Mouse (Mus musculus): ENCODE results near the gene Acp6.

Acp6 gene

GRCm38 (mm10) chr3:97167126-97167525 is 8.5 kb downstream of the Acp6 start:
- Histone ChIP-seq H3K36me3 (ENCODE audit: control insufficient read depth, insufficient read depth, low read length, poor library complexity, severe bottlenecking) (peaks cover 1% of the 10 kb centered on the region; the same call in 1 of the 2 replicates), H3K27me3 (ENCODE audit: control insufficient read depth, insufficient read depth, low read length, poor library complexity, severe bottlenecking) (no peaks in the 10 kb centered on the region)
- DNase-seq (ENCODE audit: low read depth, low spot score) = no peak

GRCm38 (mm10) chr3:97171531-97171930 is 13.0 kb downstream of the Acp6 start:
- peaks cover 2% of the 10 kb centered on the region; the same call in 1 of the 2 replicates for H3K36me3 ChIP-seq (ENCODE audit: control insufficient read depth, insufficient read depth, low read length, poor library complexity, severe bottlenecking)
- DNase-seq (ENCODE audit: low read depth, low spot score) = no peak
- no peaks in the 10 kb centered on the region for H3K27me3 ChIP-seq (ENCODE audit: control insufficient read depth, insufficient read depth, low read length, poor library complexity, severe bottlenecking)

- Histone ChIP-seq H3K36me3 (ENCODE audit: control insufficient read depth, insufficient read depth, low read length, poor library complexity, severe bottlenecking) (peaks cover 2% of the 10 kb centered on the region; the same call in 1 of the 2 replicates), H3K27me3 (ENCODE audit: control insufficient read depth, insufficient read depth, low read length, poor library complexity, severe bottlenecking) (no peaks in the 10 kb centered on the region)
- no peak for DNase-seq (ENCODE audit: low read depth, low spot score)
These were observed 13.7 kb downstream of the Acp6 start for GRCm38 (mm10) chr3:97172231-97172630.

GRCm38 (mm10) chr3:97172632-97173031 is 14.1 kb downstream of the Acp6 start:
- DNase-seq (ENCODE audit: low read depth, low spot score) = no peak
- H3K36me3 ChIP-seq (ENCODE audit: control insufficient read depth, insufficient read depth, low read length, poor library complexity, severe bottlenecking) = peaks cover 2% of the 10 kb centered on the region; the same call in 1 of the 2 replicates
- no peaks in the 10 kb centered on the region for H3K27me3 ChIP-seq (ENCODE audit: control insufficient read depth, insufficient read depth, low read length, poor library complexity, severe bottlenecking)

GRCm38 (mm10) chr3:97178885-97179284 is 20.3 kb downstream of the Acp6 start:
- Histone ChIP-seq H3K36me3 (ENCODE audit: control insufficient read depth, insufficient read depth, low read length, poor library complexity, severe bottlenecking) (no peaks in the 10 kb centered on the region), H3K27me3 (ENCODE audit: control insufficient read depth, insufficient read depth, low read length, poor library complexity, severe bottlenecking) (no peaks in the 10 kb centered on the region)
- DNase-seq (ENCODE audit: low read depth, low spot score) = no peak

GRCm38 (mm10) chr3:97180527-97180926 is 21.9 kb downstream of the Acp6 start:
- Histone ChIP-seq H3K36me3 (ENCODE audit: control insufficient read depth, insufficient read depth, low read length, poor library complexity, severe bottlenecking) (no peaks in the 10 kb centered on the region), H3K27me3 (ENCODE audit: control insufficient read depth, insufficient read depth, low read length, poor library complexity, severe bottlenecking) (no peaks in the 10 kb centered on the region)
- DNase-seq (ENCODE audit: low read depth, low spot score) = no peak

GRCm38 (mm10) chr3:97183810-97184209 is 25.2 kb downstream of the Acp6 start:
- peak; percentile 62 for DNase-seq (ENCODE audit: low read depth, low spot score)
- no peaks in the 10 kb centered on the region for H3K36me3 ChIP-seq (ENCODE audit: control insufficient read depth, insufficient read depth, low read length, poor library complexity, severe bottlenecking)
- H3K27me3 ChIP-seq (ENCODE audit: control insufficient read depth, insufficient read depth, low read length, poor library complexity, severe bottlenecking) = no peaks in the 10 kb centered on the region

GRCm38 (mm10) chr3:97185098-97185860 is 26.7 kb downstream of the Acp6 start:
- DNase-seq (ENCODE audit: low read depth, low spot score) = peak; percentile 67
- H3K36me3 ChIP-seq (ENCODE audit: control insufficient read depth, insufficient read depth, low read length, poor library complexity, severe bottlenecking) = no peaks in the 10 kb centered on the region
- no peaks in the 10 kb centered on the region for H3K27me3 ChIP-seq (ENCODE audit: control insufficient read depth, insufficient read depth, low read length, poor library complexity, severe bottlenecking)

- Histone ChIP-seq H3K36me3 (ENCODE audit: control insufficient read depth, insufficient read depth, low read length, poor library complexity, severe bottlenecking) (no peaks in the 10 kb centered on the region), H3K27me3 (ENCODE audit: control insufficient read depth, insufficient read depth, low read length, poor library complexity, severe bottlenecking) (no peaks in the 10 kb centered on the region)
- DNase-seq (ENCODE audit: low read depth, low spot score) = no peak
These were observed 38.0 kb downstream of the Acp6 start for GRCm38 (mm10) chr3:97196571-97196970.

GRCm38 (mm10) chr3:97199261-97199660 is 40.7 kb downstream of the Acp6 start:
- no peaks in the 10 kb centered on the region for H3K36me3 ChIP-seq (ENCODE audit: control insufficient read depth, insufficient read depth, low read length, poor library complexity, severe bottlenecking)
- H3K27me3 ChIP-seq (ENCODE audit: control insufficient read depth, insufficient read depth, low read length, poor library complexity, severe bottlenecking) = no peaks in the 10 kb centered on the region
- no peak for DNase-seq (ENCODE audit: low read depth, low spot score)

GRCm38 (mm10) chr3:97201943-97202342 is 43.4 kb downstream of the Acp6 start:
- no peaks in the 10 kb centered on the region for H3K36me3 ChIP-seq (ENCODE audit: control insufficient read depth, insufficient read depth, low read length, poor library complexity, severe bottlenecking)
- H3K27me3 ChIP-seq (ENCODE audit: control insufficient read depth, insufficient read depth, low read length, poor library complexity, severe bottlenecking) = no peaks in the 10 kb centered on the region
- peak; percentile 72 for DNase-seq (ENCODE audit: low read depth, low spot score)

GRCm38 (mm10) chr3:97203880-97204279 is 45.3 kb downstream of the Acp6 start:
- DNase-seq (ENCODE audit: low read depth, low spot score) = peak; percentile 83
- Histone ChIP-seq H3K27me3 (ENCODE audit: control insufficient read depth, insufficient read depth, low read length, poor library complexity, severe bottlenecking) (no peaks in the 10 kb centered on the region), H3K36me3 (ENCODE audit: control insufficient read depth, insufficient read depth, low read length, poor library complexity, severe bottlenecking) (no peaks in the 10 kb centered on the region)

GRCm38 (mm10) chr3:97206521-97206920 is 47.9 kb downstream of the Acp6 start:
- H3K36me3 ChIP-seq (ENCODE audit: control insufficient read depth, insufficient read depth, low read length, poor library complexity, severe bottlenecking) = peaks cover 2% of the 10 kb centered on the region; the same call in 1 of the 2 replicates
- no peaks in the 10 kb centered on the region for H3K27me3 ChIP-seq (ENCODE audit: control insufficient read depth, insufficient read depth, low read length, poor library complexity, severe bottlenecking)
- DNase-seq (ENCODE audit: low read depth, low spot score) = peak; percentile 78

- H3K27me3 ChIP-seq (ENCODE audit: control insufficient read depth, insufficient read depth, low read length, poor library complexity, severe bottlenecking) = no peaks in the 10 kb centered on the region
- peaks cover 7% of the 10 kb centered on the region for H3K36me3 ChIP-seq (ENCODE audit: control insufficient read depth, insufficient read depth, low read length, poor library complexity, severe bottlenecking)
- DNase-seq (ENCODE audit: low read depth, low spot score) = no peak
These were observed 50.8 kb downstream of the Acp6 start for GRCm38 (mm10) chr3:97209351-97209750.

- no peaks in the 10 kb centered on the region for H3K27me3 ChIP-seq (ENCODE audit: control insufficient read depth, insufficient read depth, low read length, poor library complexity, severe bottlenecking)
- peaks cover 14% of the 10 kb centered on the region for H3K36me3 ChIP-seq (ENCODE audit: control insufficient read depth, insufficient read depth, low read length, poor library complexity, severe bottlenecking)
- peak; percentile 74 for DNase-seq (ENCODE audit: low read depth, low spot score)
These were observed 52.6 kb downstream of the Acp6 start for GRCm38 (mm10) chr3:97211177-97211576.

GRCm38 (mm10) chr3:97213871-97214270 is 55.3 kb downstream of the Acp6 start:
- no peaks in the 10 kb centered on the region for H3K27me3 ChIP-seq (ENCODE audit: control insufficient read depth, insufficient read depth, low read length, poor library complexity, severe bottlenecking)
- H3K36me3 ChIP-seq (ENCODE audit: control insufficient read depth, insufficient read depth, low read length, poor library complexity, severe bottlenecking) = peaks cover 16% of the 10 kb centered on the region
- DNase-seq (ENCODE audit: low read depth, low spot score) = no peak
